Mouse (Mus musculus) embryonic facial prominence, embryonic 11.5 days (tissue): ENCODE measurements around the gene Rnf114. TPM values are rescaled to one million over a fixed set of nuclear protein-coding genes. Genes with fewer than 3 reads are reported as not detected.

Experiments
- ATAC-seq: fragments of 200-750 bp; cut with Nextera tagmentation; replicated peaks from 2 replicates; pipeline ENCODE4 v1.8.0; 2017; ENCODE audit warnings: low read depth; ENCODE audit not compliant: insufficient number of reproducible peaks, low FRiP score, low TSS enrichment
- DNase-seq: peaks from one replicate; pipeline ENCODE4 v3.0.0-alpha.2; 2015; ENCODE audit warnings: low spot score
- H3K27ac ChIP-seq: fragments of 300-500 bp; sonication (generic); replicated peaks from 2 replicates; pipeline ENCODE4 v1.5.1; 2014; ENCODE audit warnings: mild to moderate bottlenecking, low read depth, low read length, control low read depth
- H3K27me3 ChIP-seq: fragments of 300-500 bp; sonication (generic); 2 replicates; pipeline ENCODE4 v1.6.1; 2014; ENCODE audit warnings: mild to moderate bottlenecking, low read length, moderate library complexity, mixed read lengths; ENCODE audit not compliant: control insufficient read depth, insufficient read depth
- H3K36me3 ChIP-seq: fragments of 300-500 bp; sonication (generic); replicated peaks from 2 replicates; pipeline ENCODE4 v1.6.1; 2014; ENCODE audit warnings: low read depth, mild to moderate bottlenecking, low read length, moderate library complexity, mixed read lengths; ENCODE audit not compliant: control insufficient read depth, insufficient read depth
- H3K4me1 ChIP-seq: fragments of 300-500 bp; sonication (generic); 2 replicates; pipeline ENCODE4 v1.6.1; 2014; ENCODE audit warnings: low read length, mixed read lengths; ENCODE audit not compliant: control insufficient read depth, insufficient read depth
- H3K4me2 ChIP-seq: fragments of 300-500 bp; sonication (generic); 2 replicates; pipeline ENCODE4 v1.6.1; 2014; ENCODE audit warnings: low read depth, mild to moderate bottlenecking, control low read depth, low read length, moderate library complexity
- H3K4me3 ChIP-seq: fragments of 300-500 bp; sonication (generic); 2 replicates; pipeline ENCODE4 v1.5.1; 2014; ENCODE audit warnings: low read depth, low read length, control low read depth
- H3K9ac ChIP-seq: fragments of 300-500 bp; sonication (generic); replicated peaks from 2 replicates; pipeline ENCODE4 v1.6.1; 2014; ENCODE audit warnings: mild to moderate bottlenecking, control low read depth, low read length
- H3K9me3 ChIP-seq: fragments of 300-500 bp; sonication (generic); replicated peaks from 2 replicates; pipeline ENCODE4 v1.6.1; 2016; ENCODE audit warnings: mild to moderate bottlenecking, low read length, inconsistent platforms, mixed read lengths; ENCODE audit not compliant: control insufficient read depth
- WGBS: fragments of 180-500 bp; shearing (Covaris S2); extraction: QIAGEN DNeasy Blood & Tissue Kit; methylation state at CpG from one replicate; pipeline ENCODE4 v1.1.7; 2014; 5-methylcytosine and 5-hydroxymethylcytosine counted together
- polyA plus RNA-seq: library from polyadenylated mRNA; unstranded; fragments of >200 nt; fragmentation: Nextera tagmentation; extraction: Ambion mirVana; gene quantifications from 2 replicates; pipeline ENCODE4 v1.2.1, GENCODE M21; 2014

The Rnf114 gene
- polyA plus RNA-seq, 1 experiment from 2014 or later, result 113 TPM

- ATAC-seq (peak; percentile 79), DNase-seq (peak; percentile 92)
- no peaks in the 10 kb centered on the region; the same call in 1 of the 2 replicates for H3K36me3 ChIP-seq
- peak overlapping the region; percentile 63 for H3K27ac ChIP-seq
- H3K4me2 ChIP-seq, result peak overlapping the region; percentile 82
- peak overlapping the region; percentile 76 for H3K4me3 ChIP-seq
- under 1% methylated on average over 85 of the region's 85 CpGs for WGBS
- H3K4me1 ChIP-seq, result no peaks in the 10 kb centered on the region; the same call in 1 of the 2 replicates
- no peaks in the 10 kb centered on the region for H3K27me3 ChIP-seq
- no peaks in the 10 kb centered on the region for H3K9me3 ChIP-seq
- peak overlapping the region; percentile 93 for H3K9ac ChIP-seq
These were observed 10.9 kb downstream of the Rnf114 start for GRCm38 (mm10) chr2:167503253-167503895.

- under 1% methylated on average over 32 of the region's 32 CpGs for WGBS
- Histone ChIP-seq H3K36me3 (no peaks in the 10 kb centered on the region; the same call in 1 of the 2 replicates), H3K9me3 (no peaks in the 10 kb centered on the region), H3K9ac (peak overlapping the region; percentile 93), H3K4me2 (peak overlapping the region; percentile 82), H3K27me3 (no peaks in the 10 kb centered on the region), H3K4me1 (no peaks in the 10 kb centered on the region; the same call in 1 of the 2 replicates), H3K27ac (peak overlapping the region; percentile 63), H3K4me3 (peak overlapping the region; percentile 76)
- 0 out of 2 replicates have a peak, but pooled peaks have one; percentile 19 for ATAC-seq
- peak; percentile 29 for DNase-seq
These were observed 11.5 kb downstream of the Rnf114 start for GRCm38 (mm10) chr2:167503896-167504349.

GRCm38 (mm10) chr2:167505127-167505526 lies 12.7 kb downstream of the Rnf114 start:
- 87% methylated on average over 3 of the region's 3 CpGs for WGBS

GRCm38 (mm10) chr2:167506546-167507260 lies 14.3 kb downstream of the Rnf114 start:
- Histone ChIP-seq H3K9me3 (no peaks in the 10 kb centered on the region), H3K4me2 (no peak overlapping the region), H3K27me3 (no peaks in the 10 kb centered on the region), H3K4me1 (no peaks in the 10 kb centered on the region; the same call in 1 of the 2 replicates), H3K4me3 (no peak overlapping the region), H3K9ac (no peak overlapping the region), H3K36me3 (peaks cover 5% of the 10 kb centered on the region; the same call in 1 of the 2 replicates), H3K27ac (no peak overlapping the region)
- ATAC-seq (no peak), DNase-seq (no peak)
- WGBS, result 97% methylated on average over 10 of the region's 10 CpGs

More at GRCm38 (mm10) chr2:167505127-167505526, 12.7 kb downstream of the Rnf114 start:
- no peaks in the 10 kb centered on the region; the same call in 1 of the 2 replicates for H3K36me3 ChIP-seq
- no peaks in the 10 kb centered on the region; the same call in 1 of the 2 replicates for H3K4me1 ChIP-seq
- H3K4me3 ChIP-seq, result no peak overlapping the region
- no peak overlapping the region for H3K27ac ChIP-seq
- no peak overlapping the region for H3K9ac ChIP-seq
- no peaks in the 10 kb centered on the region for H3K27me3 ChIP-seq
- ATAC-seq, result no peak
- no peaks in the 10 kb centered on the region for H3K9me3 ChIP-seq
- H3K4me2 ChIP-seq, result peak overlapping the region; percentile 11; the same call in 1 of the 2 replicates
- no peak for DNase-seq

- no peak overlapping the region for H3K4me2 ChIP-seq
- H3K4me3 ChIP-seq, result no peak overlapping the region
- ATAC-seq (no peak), DNase-seq (no peak)
- no peaks in the 10 kb centered on the region for H3K9me3 ChIP-seq
- H3K27me3 ChIP-seq, result no peaks in the 10 kb centered on the region
- H3K9ac ChIP-seq, result no peak overlapping the region
- H3K4me1 ChIP-seq, result no peaks in the 10 kb centered on the region; the same call in 1 of the 2 replicates
- H3K27ac ChIP-seq, result no peak overlapping the region
- H3K36me3 ChIP-seq, result peaks cover 6% of the 10 kb centered on the region
- WGBS, result 99% methylated on average over 3 of the region's 3 CpGs
These were observed 15.4 kb downstream of the Rnf114 start for GRCm38 (mm10) chr2:167507719-167508385.

- WGBS, result 93% methylated on average over 4 of the region's 4 CpGs
- ATAC-seq, result no peak
These were observed 16.1 kb downstream of the Rnf114 start for GRCm38 (mm10) chr2:167508569-167508968.

GRCm38 (mm10) chr2:167510485-167510884 lies 18.0 kb downstream of the Rnf114 start:
- ATAC-seq, result no peak
- Histone ChIP-seq H3K9ac (no peak overlapping the region), H3K4me2 (no peak overlapping the region), H3K4me1 (no peaks in the 10 kb centered on the region), H3K27me3 (no peaks in the 10 kb centered on the region), H3K36me3 (peaks cover 18% of the 10 kb centered on the region), H3K9me3 (no peaks in the 10 kb centered on the region), H3K4me3 (no peak overlapping the region), H3K27ac (no peak overlapping the region)
- 88% methylated on average over 3 of the region's 3 CpGs for WGBS
- DNase-seq, result no peak

More at GRCm38 (mm10) chr2:167508569-167508968, 16.1 kb downstream of the Rnf114 start:
- Histone ChIP-seq H3K36me3 (peaks cover 8% of the 10 kb centered on the region), H3K4me3 (no peak overlapping the region), H3K9me3 (no peaks in the 10 kb centered on the region), H3K4me2 (no peak overlapping the region), H3K27me3 (no peaks in the 10 kb centered on the region), H3K27ac (no peak overlapping the region), H3K4me1 (no peaks in the 10 kb centered on the region; the same call in 1 of the 2 replicates), H3K9ac (no peak overlapping the region)
- DNase-seq, result no peak
